Mouse (Mus musculus) thymus, postnatal 4 days (tissue): ENCODE measurements around the gene E4f1.
A peak's percentile ranks its signal among the peaks of the same experiment; 100 is the strongest.

Source experiments
- DNase-seq: peaks from one replicate; pipeline ENCODE4 v3.0.0; 2021

Gene E4f1

GRCm38 (mm10) chr17:24414230-24414976, 55.7 kb downstream of the E4f1 start, which contains the start of gene Rnps1:
TSS of gene Rnps1 (plus strand) at chr17:24414565.
- DNase-seq: peak; percentile 94

GRCm38 (mm10) chr17:24413557-24414211, 56.4 kb downstream of the E4f1 start:
- DNase-seq: peak; percentile 61

GRCm38 (mm10) chr17:24407116-24407803, 62.9 kb downstream of the E4f1 start:
- no peak for DNase-seq

- DNase-seq: no peak
Measured at GRCm38 (mm10) chr17:24402371-24402770, 67.7 kb downstream of the E4f1 start.

- no peak for DNase-seq
Measured at GRCm38 (mm10) chr17:24394456-24394855, 75.7 kb downstream of the E4f1 start.
